In the genomic region with DNA sequence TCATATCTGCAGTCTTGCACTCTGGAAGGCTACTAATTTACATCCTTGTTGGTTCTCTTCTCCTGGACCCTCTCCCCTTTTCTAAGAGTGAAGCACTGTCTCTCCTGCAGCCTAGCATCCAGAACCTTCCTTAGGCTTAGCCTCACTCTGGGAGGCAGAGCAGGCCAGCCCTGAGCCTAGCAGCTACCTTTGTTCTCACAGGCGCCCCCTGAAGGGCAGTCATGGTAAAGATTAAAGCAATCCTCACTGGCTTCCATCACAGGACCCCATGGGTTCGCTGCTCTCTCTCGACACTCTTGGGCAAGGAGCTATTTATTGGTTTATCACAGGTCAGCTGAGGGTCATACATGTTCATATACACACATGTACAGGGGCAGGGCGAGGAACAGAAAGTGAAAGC, we compare ENCODE assay signal across 11 mouse cellular contexts.
DNase-seq lines count a peak whose midpoint lies in the region; ATAC-seq and TF ChIP-seq lines count a peak whose summit lies in the region.
"Had no signal": no experiment of that assay in that cellular context is flagged by ENCODE, and none has a peak within 500 bp of the region (broad histone marks: within the 10 kb centered on the region; RNA-seq: fewer than 3 reads in every experiment).

No protein-coding gene starts in this region.

- H3K27ac ChIP-seq in heart, postnatal 0 days (ENCODE audit: low read depth): no peak overlapping the region
- no peak overlapping the region for H3K27ac ChIP-seq in neural tube, embryonic 15.5 days (replicated peaks)
- no peak overlapping the region for H3K27ac ChIP-seq in forebrain, postnatal 0 days (ENCODE audit: low read depth, low read length)
- H3K27ac ChIP-seq: embryonic facial prominence, embryonic 13.5 days; limb, embryonic 12.5 days had no signal

- no peak for ATAC-seq in heart, postnatal 0 days (ENCODE audit: insufficient read depth, low read depth)
- ATAC-seq in neural tube, embryonic 15.5 days (ENCODE audit: low FRiP score): no peak
- ATAC-seq in forebrain, postnatal 0 days: no peak

- H3K27me3 ChIP-seq in heart, postnatal 0 days (ENCODE audit: control insufficient read depth, insufficient read depth, low read length): peaks cover 32% of the 10 kb centered on the region; the same call in 1 of the 2 replicates
- H3K27me3 ChIP-seq in neural tube, embryonic 15.5 days (replicated peaks): no peaks in the 10 kb centered on the region; the same call in 1 of the 2 replicates
- no peaks in the 10 kb centered on the region; the same call in 1 of the 2 replicates for H3K27me3 ChIP-seq in forebrain, postnatal 0 days (ENCODE audit: insufficient read depth, low read length)
- H3K27me3 ChIP-seq: embryonic facial prominence, embryonic 13.5 days; limb, embryonic 12.5 days had no signal

- no peak overlapping the region for H3K4me3 ChIP-seq in heart, postnatal 0 days (ENCODE audit: low read depth, low read length)
- H3K4me3 ChIP-seq in neural tube, embryonic 15.5 days (replicated peaks): no peak overlapping the region
- H3K4me3 ChIP-seq in forebrain, postnatal 0 days (ENCODE audit: low read depth, low read length): no peak overlapping the region
- H3K4me3 ChIP-seq: embryonic facial prominence, embryonic 13.5 days; limb, embryonic 12.5 days had no signal

- DNase-seq in heart, postnatal 0 days (ENCODE audit: low spot score): no peak
- no peak for DNase-seq in heart, postnatal 25 days (ENCODE audit: low spot score)
- DNase-seq in thymus, postnatal 4 days: peak; percentile 43
- no peak for DNase-seq in thymus, postnatal 14 days
- peak; percentile 38 to 60 for DNase-seq in cerebellum, postnatal 14 days
- no peak for DNase-seq in forebrain, postnatal 0 days
- no peak for DNase-seq in gastrocnemius, postnatal 14 days

- TF ChIP-seq EP300 in heart, postnatal 0 days (IDR thresholded peaks at IDR 0.05; ENCODE audit: low read depth): no peak

- H3K36me3 ChIP-seq in heart, postnatal 0 days (replicated peaks; ENCODE audit: control insufficient read depth, insufficient read depth, low read length): no peaks in the 10 kb centered on the region
- H3K36me3 ChIP-seq in neural tube, embryonic 15.5 days: no peaks in the 10 kb centered on the region
- no peaks in the 10 kb centered on the region for H3K36me3 ChIP-seq in forebrain, postnatal 0 days (ENCODE audit: insufficient read depth)
- H3K36me3 ChIP-seq: embryonic facial prominence, embryonic 13.5 days; limb, embryonic 12.5 days had no signal

- H3K9ac ChIP-seq in heart, postnatal 0 days (replicated peaks; ENCODE audit: low read depth, low read length): no peak overlapping the region
- no peak overlapping the region for H3K9ac ChIP-seq in neural tube, embryonic 15.5 days (replicated peaks)
- H3K9ac ChIP-seq in forebrain, postnatal 0 days: no peak overlapping the region
- H3K9ac ChIP-seq: embryonic facial prominence, embryonic 13.5 days; limb, embryonic 12.5 days had no signal

- no peak overlapping the region for H3K4me2 ChIP-seq in heart, postnatal 0 days (ENCODE audit: low read depth, low read length)
- no peak overlapping the region for H3K4me2 ChIP-seq in neural tube, embryonic 15.5 days
- no peak overlapping the region for H3K4me2 ChIP-seq in forebrain, postnatal 0 days (ENCODE audit: low read depth)
- H3K4me2 ChIP-seq: embryonic facial prominence, embryonic 13.5 days; limb, embryonic 12.5 days; midbrain, embryonic 11.5 days had no signal

- WGBS in heart, postnatal 0 days: 59% methylated on average over 4 of the region's 4 CpGs
- 64% methylated on average over 4 of the region's 4 CpGs for WGBS in neural tube, embryonic 15.5 days
- 64% methylated on average over 4 of the region's 4 CpGs for WGBS in forebrain, postnatal 0 days

- no peaks in the 10 kb centered on the region for H3K4me1 ChIP-seq in heart, postnatal 0 days (ENCODE audit: control insufficient read depth, insufficient read depth)
- H3K4me1 ChIP-seq in neural tube, embryonic 15.5 days: no peaks in the 10 kb centered on the region
- H3K4me1 ChIP-seq in forebrain, postnatal 0 days (ENCODE audit: insufficient read depth): no peaks in the 10 kb centered on the region

- peak; percentile 21; the same call in 1 of the 2 replicates for TF ChIP-seq CTCF in heart, postnatal 0 days (IDR thresholded peaks at IDR 0.05; ENCODE audit: low read depth)
- TF ChIP-seq CTCF in forebrain, postnatal 0 days (IDR thresholded peaks at IDR 0.05; ENCODE audit: low read depth): no peak; the same call in 1 of the 2 replicates

- H3K9me3 ChIP-seq in heart, postnatal 0 days (replicated peaks; ENCODE audit: control insufficient read depth, low read length): no peaks in the 10 kb centered on the region
- no peaks in the 10 kb centered on the region for H3K9me3 ChIP-seq in neural tube, embryonic 15.5 days (replicated peaks)
- H3K9me3 ChIP-seq in forebrain, postnatal 0 days (ENCODE audit: low read length): no peaks in the 10 kb centered on the region
- H3K9me3 ChIP-seq: embryonic facial prominence, embryonic 13.5 days; limb, embryonic 12.5 days had no signal

- intact Hi-C loops in heart, postnatal 25 days (cut with DNase I): no loop called here
- intact Hi-C loops in gastrocnemius, postnatal 14 days (cut with DNase I; ENCODE audit: low total_unique reads): no loop called here

Comparison
In these comparisons a context has a peak if more than half of its experiments do, and no peak if none do; other contexts are left out.
1. DNase-seq: peak in thymus, postnatal 4 days (single experiment) and cerebellum, postnatal 14 days (2 of 2); none in heart, postnatal 0 days (single experiment), heart, postnatal 25 days (single experiment), thymus, postnatal 14 days (single experiment), forebrain, postnatal 0 days (single experiment) and gastrocnemius, postnatal 14 days (single experiment).